Mouse (Mus musculus) liver, postnatal 0 days (tissue): ENCODE data around the gene Ascl5. TPM values are rescaled to one million over a fixed set of nuclear protein-coding genes. Genes with fewer than 3 reads are reported as not detected.
A peak's percentile ranks its signal among the peaks of the same experiment; 100 is the strongest.

Source experiments
- ATAC-seq: fragments of 200-750 bp; cut with Nextera tagmentation; 2 replicates; pipeline ENCODE4 v1.8.0; 2017; ENCODE audit warnings: mild to moderate bottlenecking, moderate library complexity
- DNase-seq: peaks from one replicate; pipeline ENCODE4 v3.0.0-alpha.2; 2016
- H3K27ac ChIP-seq: fragments of 300-500 bp; sonication (generic); 2 replicates; pipeline ENCODE4 v1.5.1; 2014; ENCODE audit warnings: antibody characterized with exemption, moderate library complexity, mild to moderate bottlenecking, low read depth
- H3K27me3 ChIP-seq: fragments of 300-500 bp; sonication (generic); 2 replicates; pipeline ENCODE4 v1.6.1; 2014; ENCODE audit warnings: low read length, control low read depth, mixed read lengths; ENCODE audit not compliant: insufficient read depth
- H3K36me3 ChIP-seq: fragments of 300-500 bp; sonication (generic); replicated peaks from 2 replicates; pipeline ENCODE4 v1.6.1; 2014; ENCODE audit warnings: mild to moderate bottlenecking, control low read depth, low read length, moderate library complexity, mixed read lengths; ENCODE audit not compliant: insufficient read depth
- H3K4me1 ChIP-seq: fragments of 300-500 bp; sonication (generic); 2 replicates; pipeline ENCODE4 v1.6.1; 2014; ENCODE audit warnings: antibody characterized with exemption, mild to moderate bottlenecking, control low read depth; ENCODE audit not compliant: insufficient read depth
- H3K4me2 ChIP-seq: fragments of 300-500 bp; sonication (generic); 2 replicates; pipeline ENCODE4 v1.6.1; 2014; ENCODE audit warnings: low read depth, mild to moderate bottlenecking, low read length, moderate library complexity, mixed read lengths
- H3K4me3 ChIP-seq: fragments of 300-500 bp; sonication (generic); 2 replicates; pipeline ENCODE4 v1.5.1; 2014; ENCODE audit warnings: low read depth, low read length
- H3K9ac ChIP-seq: fragments of 300-500 bp; sonication (generic); replicated peaks from 2 replicates; pipeline ENCODE4 v1.6.1; 2014; ENCODE audit warnings: mild to moderate bottlenecking, moderate library complexity
- H3K9me3 ChIP-seq: fragments of 300-500 bp; sonication (generic); 2 replicates; pipeline ENCODE4 v1.6.1; 2016; ENCODE audit warnings: mild to moderate bottlenecking, control low read depth, low read length, mixed read lengths
- CTCF ChIP-seq: sonication (generic); IDR thresholded peaks from 2 replicates; pipeline ENCODE4 v1.5.1; 2016; ENCODE audit warnings: antibody characterized with exemption, low read depth
- EP300 ChIP-seq: IDR thresholded peaks from 2 replicates; pipeline ENCODE4 v1.6.1; 2016; ENCODE audit warnings: antibody characterized with exemption, low read depth, mild to moderate bottlenecking
- WGBS: fragments of 180-500 bp; shearing (Covaris S2); extraction: QIAGEN DNeasy Blood & Tissue Kit; methylation state at CpG from one replicate; pipeline ENCODE4 v1.1.7; 2014; ENCODE audit not compliant: insufficient replicate concordance; 5-methylcytosine and 5-hydroxymethylcytosine counted together
- polyA plus RNA-seq: library from polyadenylated mRNA; unstranded; fragments of >200 nt; fragmentation: Nextera tagmentation; extraction: Ambion mirVana; gene quantifications from 2 replicates; pipeline ENCODE4 v1.2.1, GENCODE M21; 2015

Gene Ascl5
- polyA plus RNA-seq, 1 experiment from 2014 or later: not detected

GRCm38 (mm10) chr1:136013513-136013912 is 37.1 kb upstream of the Ascl5 start:
- H3K27me3 ChIP-seq: no peaks in the 10 kb centered on the region

GRCm38 (mm10) chr1:136014796-136015502 is 35.7 kb upstream of the Ascl5 start:
- no peaks in the 10 kb centered on the region for H3K9me3 ChIP-seq
- TF ChIP-seq CTCF (no peak), EP300 (peak; percentile 100)
- H3K4me1 ChIP-seq: peaks cover 45% of the 10 kb centered on the region
- no peak overlapping the region for H3K9ac ChIP-seq
- H3K4me3 ChIP-seq: 0 out of 2 replicates have a peak overlapping the region, but pooled peaks have one; percentile 7
- WGBS: 40% methylated on average over 2 of the region's 2 CpGs
- DNase-seq: no peak
- H3K4me2 ChIP-seq: peak overlapping the region; percentile 53
- H3K27ac ChIP-seq: peak overlapping the region; percentile 86
- ATAC-seq: peak; percentile 58
- H3K36me3 ChIP-seq: no peaks in the 10 kb centered on the region
- H3K27me3 ChIP-seq: no peaks in the 10 kb centered on the region

More at GRCm38 (mm10) chr1:136013513-136013912, 37.1 kb upstream of the Ascl5 start:
- Histone ChIP-seq H3K9ac (no peak overlapping the region), H3K27ac (peak overlapping the region; percentile 86), H3K9me3 (no peaks in the 10 kb centered on the region), H3K4me3 (no peak overlapping the region), H3K4me2 (no peak overlapping the region), H3K4me1 (peaks cover 47% of the 10 kb centered on the region), H3K36me3 (no peaks in the 10 kb centered on the region)
- WGBS: 45% methylated on average over 4 of the region's 4 CpGs
- no peak for DNase-seq
- TF ChIP-seq CTCF (no peak), EP300 (no peak)
- peak; percentile 24; the same call in 1 of the 2 replicates for ATAC-seq

- 0 out of 2 replicates have a peak overlapping the region, but pooled peaks have one; percentile 76 for H3K9ac ChIP-seq
- H3K9me3 ChIP-seq: no peaks in the 10 kb centered on the region
- DNase-seq (no peak), ATAC-seq (no peak)
- peaks cover 15% of the 10 kb centered on the region for H3K36me3 ChIP-seq
- WGBS: 74% methylated on average over 2 of the region's 2 CpGs
- no peaks in the 10 kb centered on the region for H3K27me3 ChIP-seq
- peaks cover 34% of the 10 kb centered on the region for H3K4me1 ChIP-seq
- peak overlapping the region; percentile 86 for H3K4me3 ChIP-seq
- TF ChIP-seq EP300: no peak
- TF ChIP-seq CTCF: no peak
- H3K4me2 ChIP-seq: peak overlapping the region; percentile 85
- peak overlapping the region; percentile 45; the same call in 1 of the 2 replicates for H3K27ac ChIP-seq
These were observed 33.3 kb upstream of the Ascl5 start for GRCm38 (mm10) chr1:136017307-136017706.

GRCm38 (mm10) chr1:136017907-136018313 is 32.7 kb upstream of the Ascl5 start:
- Histone ChIP-seq H3K4me2 (peak overlapping the region; percentile 85), H3K27ac (peak overlapping the region; percentile 73)
- 0% methylated on average over 22 of the region's 22 CpGs for whole genome bisulfite sequencing

GRCm38 (mm10) chr1:136018390-136019189 is 32.0 kb upstream of the Ascl5 start:
- TF ChIP-seq CTCF (no peak), EP300 (no peak)
- peak overlapping the region; percentile 85 for H3K4me2 ChIP-seq
- H3K9me3 ChIP-seq: no peaks in the 10 kb centered on the region
- no peaks in the 10 kb centered on the region for H3K27me3 ChIP-seq
- WGBS: 10% methylated on average over 24 of the region's 24 CpGs
- peak overlapping the region; percentile 73 for H3K27ac ChIP-seq
- peak overlapping the region; percentile 86 for H3K4me3 ChIP-seq
- ATAC-seq: peak; percentile 31
- H3K9ac ChIP-seq: peak overlapping the region; percentile 76
- peak; percentile 71 for DNase-seq
- H3K36me3 ChIP-seq: peaks cover 26% of the 10 kb centered on the region
- H3K4me1 ChIP-seq: peaks cover 31% of the 10 kb centered on the region

More at GRCm38 (mm10) chr1:136017907-136018313, 32.7 kb upstream of the Ascl5 start:
- H3K4me3 ChIP-seq: peak overlapping the region; percentile 86
- H3K27me3 ChIP-seq: no peaks in the 10 kb centered on the region
- peaks cover 34% of the 10 kb centered on the region for H3K4me1 ChIP-seq
- DNase-seq (peak; percentile 91), ATAC-seq (peak; percentile 94)
- H3K36me3 ChIP-seq: peaks cover 19% of the 10 kb centered on the region
- peak overlapping the region; percentile 76 for H3K9ac ChIP-seq
- no peak for TF ChIP-seq EP300
- TF ChIP-seq CTCF: no peak
- H3K9me3 ChIP-seq: no peaks in the 10 kb centered on the region

GRCm38 (mm10) chr1:136030201-136030600 is 20.4 kb upstream of the Ascl5 start:
- no peak for TF ChIP-seq CTCF
- Histone ChIP-seq H3K36me3 (peaks cover 70% of the 10 kb centered on the region), H3K9me3 (no peaks in the 10 kb centered on the region), H3K4me3 (no peak overlapping the region), H3K9ac (no peak overlapping the region), H3K27ac (no peak overlapping the region), H3K4me2 (no peak overlapping the region), H3K4me1 (no peaks in the 10 kb centered on the region), H3K27me3 (no peaks in the 10 kb centered on the region)
- DNase-seq (no peak), ATAC-seq (no peak)
- WGBS: 87% methylated on average over 7 of the region's 7 CpGs
